Mouse (Mus musculus): ENCODE results near the gene Aff2.

DNA sequence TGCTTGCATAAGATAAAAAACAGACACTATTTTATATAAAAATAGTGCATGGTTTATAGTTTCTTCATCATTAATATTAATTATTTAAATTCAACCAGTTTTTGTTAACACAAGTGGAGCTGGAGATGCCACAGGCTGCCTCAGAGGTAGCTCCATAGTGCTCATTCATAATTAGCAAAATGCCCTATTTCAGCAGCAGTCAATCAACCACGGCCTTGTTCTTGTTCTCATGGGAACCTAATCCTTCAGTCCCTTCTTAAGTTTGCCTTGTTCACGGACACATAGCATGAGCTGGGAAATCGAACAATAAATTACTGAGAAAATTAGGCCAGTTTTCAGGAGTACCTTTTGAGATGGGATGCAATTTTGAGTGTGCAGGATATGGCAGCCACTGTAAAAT, 378.9 kb downstream of the Aff2 start:
- no peak for TF ChIP-seq POLR2A (IDR thresholded peaks at IDR 0.05; ENCODE audit: borderline replicate concordance, extremely low read depth, insufficient read depth, insufficient read length, poor library complexity, severe bottlenecking)
- TF ChIP-seq CTCF (IDR thresholded peaks at IDR 0.05; ENCODE audit: borderline replicate concordance, extremely low read depth, insufficient read depth, insufficient read length) = no peak

Data from brain, embryonic 14.5 days (tissue).